Mouse (Mus musculus) spleen, postnatal 14 days (tissue): ENCODE measurements around the gene Ikzf4.
A peak's percentile ranks its signal among the peaks of the same experiment; 100 is the strongest.
"Not testable (repeated sequence)": the region's sequence is repeated elsewhere in the genome, so short reads cannot be mapped to it uniquely, and the experiment has no call there.

Source experiments
- DNase-seq, 2 experiments: peaks; one replicate each; pipeline ENCODE4 v3.0.0; 2021 to 2022; ENCODE audit warnings: low spot score in 2 of 2

Ikzf4 gene

DNA sequence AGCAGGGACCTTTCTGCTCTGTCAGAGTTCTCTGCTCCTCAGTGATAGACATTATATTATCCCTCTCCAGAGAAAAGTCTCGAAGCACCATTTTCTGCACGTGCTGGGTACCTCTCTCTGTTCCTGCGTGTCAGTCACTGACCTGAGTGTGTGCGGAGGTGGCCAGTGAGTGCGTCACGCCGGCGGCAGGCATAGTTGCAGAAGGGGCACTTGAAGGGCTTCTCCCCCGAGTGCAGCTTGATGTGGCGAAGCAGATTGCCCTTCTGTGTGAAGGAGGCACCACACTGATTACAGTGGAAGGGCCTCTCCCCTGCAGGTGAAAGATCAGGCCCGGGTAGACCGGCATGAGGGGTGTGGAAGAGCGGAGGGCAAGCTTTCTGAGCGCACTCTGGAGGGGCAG, 5.8 kb downstream of the Ikzf4 start:
- no peak for DNase-seq

GRCm38 (mm10) chr10:128637011-128637410, 8.8 kb downstream of the Ikzf4 start:
- no peak for DNase-seq

DNA sequence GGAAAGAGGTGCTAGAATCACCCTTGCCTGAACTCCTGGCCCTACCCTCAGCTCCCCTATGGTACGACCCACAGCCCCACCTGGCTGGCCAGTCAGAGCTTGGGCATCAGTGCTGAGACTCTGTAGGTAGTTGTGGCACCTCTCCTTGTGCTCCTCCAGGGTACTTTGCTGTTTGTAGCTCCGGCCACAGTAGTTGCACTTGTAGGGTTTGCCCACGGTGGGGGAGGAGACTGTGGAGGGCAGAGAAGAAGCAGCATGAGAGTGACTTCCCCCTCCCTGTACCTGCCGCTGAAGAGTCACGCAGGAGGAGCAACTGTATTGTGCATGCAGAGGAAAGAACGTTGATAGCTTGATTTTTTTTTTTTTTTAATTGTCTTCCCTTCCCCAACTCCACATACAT, 9.2 kb downstream of the Ikzf4 start:
- no peak for DNase-seq

DNA sequence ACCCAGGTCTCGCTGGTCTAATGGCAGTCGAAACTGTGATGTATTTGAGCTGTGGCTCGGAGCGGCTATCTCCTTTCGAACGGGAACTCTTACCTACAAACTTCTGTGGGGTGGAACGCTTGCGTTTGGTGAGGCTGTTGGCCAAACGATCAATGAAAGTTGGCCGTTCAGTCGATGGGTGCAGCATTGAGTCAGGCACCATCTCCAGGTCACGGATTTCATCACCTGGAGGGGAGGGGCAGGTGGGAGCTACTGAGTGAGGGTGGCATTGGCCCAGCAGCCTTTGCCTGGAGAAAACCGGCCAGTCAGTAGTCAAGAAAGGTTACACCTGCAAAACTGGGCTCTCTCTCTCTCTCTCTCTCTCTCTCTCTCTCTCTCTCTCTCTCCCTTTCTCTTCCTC, 10.1 kb downstream of the Ikzf4 start:
- no peak for DNase-seq

DNA sequence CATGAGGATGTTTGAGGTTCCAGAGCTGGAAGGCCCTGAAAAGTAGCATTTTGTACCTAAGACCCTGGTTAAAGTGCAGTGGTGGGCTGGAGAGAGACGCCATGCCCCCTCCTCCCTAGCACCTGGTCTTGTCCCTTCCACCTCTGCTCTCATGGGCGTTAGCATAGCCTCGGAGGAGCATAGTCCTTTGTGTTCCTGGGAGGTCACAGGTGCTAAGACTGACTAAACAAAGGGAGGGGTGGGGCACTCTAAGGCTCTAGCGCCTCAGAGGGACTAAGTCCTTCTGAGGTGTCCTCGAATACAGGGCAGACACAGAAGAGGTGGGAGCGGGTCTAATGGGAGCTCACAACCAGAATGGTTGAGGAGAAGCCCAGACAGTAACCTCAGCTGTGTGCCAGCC, 14.2 kb downstream of the Ikzf4 start:
- DNase-seq, result no peak

GRCm38 (mm10) chr10:128630306-128630705, 15.5 kb downstream of the Ikzf4 start:
- not testable (repeated sequence) for DNase-seq

DNA sequence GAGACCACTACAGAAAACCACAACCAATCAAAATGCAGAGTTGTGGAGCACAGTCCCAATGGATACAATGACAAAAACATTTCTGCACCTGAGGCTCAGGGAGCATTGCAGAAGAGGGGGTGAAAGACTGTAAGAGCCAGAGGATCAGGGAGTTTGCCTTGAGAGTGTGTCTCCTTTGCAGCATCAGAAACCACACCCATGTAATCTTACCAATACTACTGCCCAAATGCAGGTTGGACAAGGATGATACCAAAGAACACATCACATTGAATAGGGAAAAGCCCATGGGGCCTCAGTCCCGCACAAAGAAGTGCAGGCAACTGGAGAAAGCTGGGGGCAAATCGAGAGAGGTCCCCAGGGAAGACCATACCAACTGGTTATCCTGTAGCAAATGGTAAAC, 16.0 kb downstream of the Ikzf4 start:
- DNase-seq, result no peak

- no peak for DNase-seq
Measured at GRCm38 (mm10) chr10:128627398-128628317, 18.1 kb downstream of the Ikzf4 start.

DNA sequence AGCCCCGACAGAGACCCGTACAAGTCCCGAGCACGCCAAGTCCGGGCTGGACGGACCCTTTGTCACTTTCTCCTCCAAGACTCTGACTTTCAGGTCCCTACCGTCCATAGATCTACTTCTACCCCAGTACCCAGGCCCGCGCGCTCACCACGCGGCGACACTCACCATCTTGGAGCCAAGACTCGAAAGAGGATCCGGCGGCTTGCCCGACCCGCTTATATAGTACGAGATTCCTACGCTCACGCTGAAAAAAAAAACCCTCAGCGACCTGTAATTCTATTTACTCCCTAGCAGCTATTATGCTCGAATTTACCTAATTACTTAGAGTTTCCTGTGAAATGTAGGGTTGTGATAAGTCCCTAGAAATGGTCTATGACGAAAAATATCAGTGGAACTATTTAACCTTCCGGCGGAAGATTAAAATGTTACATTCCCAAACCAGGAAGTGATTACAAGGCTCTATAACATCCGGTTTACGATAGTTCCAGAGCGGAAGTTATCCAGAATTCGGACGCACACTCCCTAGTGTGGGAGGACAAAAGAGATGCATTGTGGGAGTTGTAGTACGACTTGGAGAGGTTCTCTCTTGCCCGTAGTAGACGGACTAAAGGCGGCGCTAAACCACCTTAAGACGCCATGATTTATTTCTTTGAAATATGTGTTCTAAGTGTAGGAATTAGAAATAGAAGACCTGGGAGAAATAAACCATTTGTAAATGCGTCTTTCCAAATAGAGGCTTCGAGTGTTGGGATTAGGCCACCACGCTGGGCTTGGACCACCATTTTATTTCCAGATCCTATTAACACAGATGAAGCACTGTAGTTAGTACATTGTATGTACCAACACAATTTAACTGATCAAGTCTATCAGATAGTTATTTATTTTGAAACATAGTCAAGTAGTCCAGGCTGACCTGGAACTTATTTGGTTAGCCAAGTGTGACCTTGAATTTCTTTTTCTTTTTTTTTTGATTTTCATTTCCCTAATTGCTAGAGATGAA, 19.2 kb downstream of the Ikzf4 start, which contains the start of gene Rps26:
Gene Rps26 (minus strand): TSS at position 437 of the 1,000 bp plus-strand sequence.
- DNase-seq, result peak; percentile 69 to 83

DNA sequence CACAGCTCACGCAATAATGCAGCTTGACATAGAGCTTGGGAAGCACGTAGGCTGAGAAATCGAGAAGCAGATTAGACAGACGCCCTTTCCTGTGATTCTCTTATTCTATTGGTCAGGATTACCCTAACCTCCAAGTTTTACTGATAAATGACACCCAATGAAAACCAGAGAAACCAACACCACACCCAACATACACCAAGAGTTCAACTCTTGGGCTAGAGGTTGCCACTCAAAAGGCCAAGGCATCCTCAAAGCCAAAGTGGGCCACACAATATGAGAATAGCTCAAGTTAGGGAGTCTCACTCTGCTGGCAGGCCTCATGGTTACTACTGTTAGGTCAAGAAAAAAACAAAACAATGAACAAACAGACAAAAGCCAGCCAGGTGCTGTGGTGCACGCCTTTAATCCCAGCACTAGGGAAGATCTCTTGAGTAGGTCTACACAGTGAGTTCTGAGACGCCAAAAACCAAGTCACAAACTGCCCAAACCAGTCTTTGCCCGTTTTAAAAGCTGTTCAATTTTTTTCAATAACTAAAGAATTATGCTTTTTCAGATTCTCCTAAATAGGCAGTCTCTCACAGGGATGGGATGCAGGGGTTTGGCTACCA, 20.4 kb downstream of the Ikzf4 start:
- no peak for DNase-seq

GRCm38 (mm10) chr10:128623106-128623613, 22.6 kb downstream of the Ikzf4 start:
- not testable (repeated sequence) for DNase-seq

GRCm38 (mm10) chr10:128622702-128623101, 23.1 kb downstream of the Ikzf4 start:
- no peak for DNase-seq

DNA sequence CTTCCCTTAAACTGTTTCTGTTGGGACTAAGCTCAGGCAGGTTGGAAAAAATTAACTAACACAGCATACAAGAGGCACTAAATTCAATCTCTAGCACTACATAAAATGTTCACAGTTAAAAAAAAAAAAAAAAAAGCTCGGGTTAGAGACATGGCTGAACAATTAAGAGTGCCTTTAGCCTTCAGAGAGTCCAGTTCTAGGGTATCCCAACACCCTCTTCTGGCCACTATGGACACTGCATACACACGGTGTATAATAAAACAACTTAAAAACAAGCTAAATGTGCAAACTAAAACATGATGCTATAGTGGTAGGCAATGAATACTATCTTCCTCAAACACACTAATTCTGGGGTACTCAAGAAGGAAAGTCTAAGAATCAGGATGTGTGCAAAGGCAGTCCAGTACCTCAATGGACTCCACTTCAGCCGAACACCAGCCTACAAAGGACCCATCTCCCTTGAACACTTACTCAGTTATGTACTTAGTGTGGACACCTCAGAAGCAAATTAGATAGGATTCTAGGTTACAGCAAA, 23.7 kb downstream of the Ikzf4 start:
- DNase-seq, result no peak

DNA sequence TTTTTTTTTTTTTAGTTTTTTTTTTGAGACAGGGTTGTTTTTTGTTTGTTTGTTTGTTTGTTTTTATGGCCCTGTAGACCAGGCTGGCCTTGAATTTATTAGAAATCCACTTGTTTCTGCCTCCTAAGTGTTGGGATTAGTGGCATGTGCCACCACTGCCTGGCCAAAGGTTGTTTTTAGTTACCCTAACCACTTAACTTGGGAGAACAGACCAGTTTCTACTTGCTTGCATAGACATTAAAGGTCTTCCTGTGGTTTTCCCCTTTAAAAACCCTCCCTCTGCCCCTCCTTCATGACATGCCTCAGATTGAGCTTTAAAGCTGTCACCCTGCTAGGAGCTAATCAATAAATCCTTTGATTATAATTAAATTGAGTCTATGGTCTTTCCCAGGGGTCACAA, 25.6 kb downstream of the Ikzf4 start:
- no peak for DNase-seq

DNA sequence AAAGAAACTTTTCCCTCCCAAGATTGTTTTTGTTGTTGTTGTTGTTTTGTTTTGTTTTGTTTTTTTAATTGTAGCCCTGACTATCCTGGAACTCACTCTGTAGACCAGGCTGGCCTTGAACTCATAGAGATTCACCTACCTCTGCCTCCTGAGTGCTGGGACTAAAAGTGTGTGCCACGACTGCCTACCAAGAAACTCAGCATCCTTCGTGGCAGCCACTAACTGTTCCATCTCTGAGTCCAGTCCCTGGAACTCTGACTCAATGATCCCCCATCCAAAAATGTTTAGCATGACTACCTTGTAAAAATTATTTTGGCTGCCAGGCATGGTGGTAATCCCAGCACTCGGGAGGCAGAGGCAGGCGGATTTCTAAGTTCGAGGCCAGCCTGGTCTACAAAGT, 26.6 kb downstream of the Ikzf4 start:
- not testable (repeated sequence) for DNase-seq

- DNase-seq, result no peak
Measured at GRCm38 (mm10) chr10:128618570-128618969, 27.2 kb downstream of the Ikzf4 start.

DNA sequence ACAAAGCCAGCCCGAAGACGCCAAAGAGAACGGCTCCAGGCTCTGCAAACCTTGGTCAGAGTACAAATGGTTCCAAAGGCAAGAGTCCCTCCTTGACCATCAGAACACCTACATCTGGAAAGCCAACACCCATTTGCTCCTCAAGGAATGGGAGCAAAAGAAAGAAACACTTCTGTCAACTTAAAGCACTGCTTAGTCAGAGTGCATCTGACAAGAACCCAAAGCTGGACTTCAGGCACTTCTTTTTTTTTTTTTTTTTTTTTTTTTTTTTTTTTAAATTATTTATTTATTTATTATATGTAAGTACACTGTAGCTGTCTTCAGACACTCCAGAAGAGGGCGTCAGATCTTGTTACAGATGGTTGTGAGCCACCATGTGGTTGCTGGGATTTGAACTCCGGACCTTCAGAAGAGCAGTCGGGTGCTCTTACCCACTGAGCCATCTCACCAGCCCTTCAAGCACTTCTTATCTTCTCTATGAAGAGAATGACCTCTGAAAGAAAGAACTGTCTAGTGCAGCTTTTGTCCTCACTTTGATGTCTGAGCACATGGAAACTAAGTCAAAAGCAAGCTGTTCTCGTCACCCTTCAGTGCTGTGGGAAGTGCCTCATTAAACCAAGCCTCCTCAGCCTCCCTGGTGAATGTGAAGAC, 29.9 kb downstream of the Ikzf4 start:
- not testable (repeated sequence) for DNase-seq

GRCm38 (mm10) chr10:128614934-128615333, 30.9 kb downstream of the Ikzf4 start:
- DNase-seq, result no peak

GRCm38 (mm10) chr10:128613820-128614219, 32.0 kb downstream of the Ikzf4 start:
- DNase-seq, result not testable (repeated sequence)

DNA sequence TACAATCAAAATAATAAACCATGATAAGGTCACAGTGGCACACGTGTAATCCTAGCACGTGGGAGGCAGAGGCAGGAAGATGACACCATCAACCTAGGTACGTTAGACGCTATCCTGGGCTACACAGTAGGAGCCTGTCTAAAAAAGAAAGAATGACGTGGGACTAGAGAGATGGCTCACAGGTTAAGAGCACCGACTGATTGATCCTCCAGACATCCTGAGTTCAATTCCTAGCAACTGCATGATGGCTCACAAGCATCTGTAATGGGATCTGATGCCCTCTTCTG, 32.7 kb downstream of the Ikzf4 start:
- no peak for DNase-seq
